Comparison of ENCODE assay signal across 11 mouse cellular contexts in genomic region chr7:66342323-66342722, GRCm38 (mm10). TPM values are rescaled to one million over a fixed set of nuclear protein-coding genes. Genes with fewer than 3 reads are reported as not detected.
DNase-seq lines count a peak whose midpoint lies in the region; ATAC-seq and TF ChIP-seq lines count a peak whose summit lies in the region.
"Had no signal": no experiment of that assay in that cellular context is flagged by ENCODE, and none has a peak within 500 bp of the region (broad histone marks: within the 10 kb centered on the region; RNA-seq: fewer than 3 reads in every experiment).

No protein-coding gene starts in this region.

- no peaks in the 10 kb centered on the region for H3K36me3 ChIP-seq in lung, postnatal 0 days (ENCODE audit: insufficient read depth, low read length)
- H3K36me3 ChIP-seq in stomach, postnatal 0 days (ENCODE audit: control insufficient read depth, insufficient read depth, low read length) = no peaks in the 10 kb centered on the region

- no peaks in the 10 kb centered on the region for H3K9me3 ChIP-seq in lung, postnatal 0 days (ENCODE audit: low read length)
- no peaks in the 10 kb centered on the region for H3K9me3 ChIP-seq in stomach, postnatal 0 days (ENCODE audit: control insufficient read depth, low read length)

- H3K27me3 ChIP-seq in lung, postnatal 0 days (replicated peaks; ENCODE audit: insufficient read depth, low read length) = no peaks in the 10 kb centered on the region
- no peaks in the 10 kb centered on the region for H3K27me3 ChIP-seq in stomach, postnatal 0 days (ENCODE audit: control insufficient read depth, insufficient read depth, low read length)

- no peak overlapping the region for H3K9ac ChIP-seq in lung, postnatal 0 days (replicated peaks; ENCODE audit: low read depth)
- no peak overlapping the region for H3K9ac ChIP-seq in stomach, postnatal 0 days (ENCODE audit: low read length)

- no peak overlapping the region for H3K4me2 ChIP-seq in lung, postnatal 0 days (replicated peaks; ENCODE audit: low read depth, low read length)
- H3K4me2 ChIP-seq in stomach, postnatal 0 days (replicated peaks; ENCODE audit: low read depth) = no peak overlapping the region

- DNase-seq in gastrocnemius, adult 18-20 months (ENCODE audit: low spot score) = peak; percentile 80
- no peak for DNase-seq in gastrocnemius, postnatal 25 days
- peak; percentile 70 for DNase-seq in urinary bladder, postnatal 14 days (ENCODE audit: low spot score)
- no peak for DNase-seq in urinary bladder, postnatal 10 days (ENCODE audit: low spot score)
- peak; percentile 49 for DNase-seq in embryo, embryonic 11 days
- peak; percentile 78 for DNase-seq in kidney, postnatal 10 days
- DNase-seq in lung, postnatal 0 days (ENCODE audit: low spot score) = peak; percentile 70
- peak; percentile 69 for DNase-seq in stomach, postnatal 0 days (ENCODE audit: low spot score)

- peaks cover 7% of the 10 kb centered on the region; the same call in 1 of the 2 replicates for H3K4me1 ChIP-seq in lung, postnatal 0 days (ENCODE audit: insufficient read depth, low read depth, low read length)
- H3K4me1 ChIP-seq in stomach, postnatal 0 days (replicated peaks; ENCODE audit: control insufficient read depth, insufficient read depth) = peaks cover 8% of the 10 kb centered on the region

- WGBS in lung, postnatal 0 days = 46% methylated on average over 4 of the region's 4 CpGs
- WGBS in stomach, postnatal 0 days = 50% methylated on average over 4 of the region's 4 CpGs

- H3K4me3 ChIP-seq in lung, postnatal 0 days (ENCODE audit: low read depth, low read length) = no peak overlapping the region
- H3K4me3 ChIP-seq in stomach, postnatal 0 days (ENCODE audit: low read depth, low read length) = no peak overlapping the region

- ATAC-seq in lung, postnatal 0 days = no peak; the same call in 1 of the 2 replicates
- ATAC-seq in stomach, postnatal 0 days (ENCODE audit: low FRiP score, low TSS enrichment) = peak; percentile 17; the same call in 1 of the 2 replicates

- H3K27ac ChIP-seq in lung, postnatal 0 days (ENCODE audit: low read length) = no peak overlapping the region
- H3K27ac ChIP-seq in stomach, postnatal 0 days (replicated peaks) = no peak overlapping the region

- no peak for TF ChIP-seq EP300 in lung, postnatal 0 days (IDR thresholded peaks at IDR 0.05)
- no peak for TF ChIP-seq EP300 in stomach, postnatal 0 days (optimal IDR thresholded peaks at IDR 0.05)

- TF ChIP-seq CTCF in lung, postnatal 0 days (IDR thresholded peaks at IDR 0.05) = peak; percentile 87
- peak; percentile 82 for TF ChIP-seq CTCF in stomach, postnatal 0 days (IDR thresholded peaks at IDR 0.05; ENCODE audit: low read depth)

RNA-seq across cellular contexts. Expression of gene Gm10974, which starts 23.4 kb away (rescaled TPM):
- total RNA-seq in gastrocnemius, adult 18-20 months (2021) = not detected
- not detected for total RNA-seq in gastrocnemius, postnatal 25 days (2021)
- polyA plus RNA-seq in lung, postnatal 0 days (2015; fragmentation: Nextera tagmentation; extraction: Ambion mirVana) = not detected in 2 replicates
- polyA plus RNA-seq in stomach, postnatal 0 days (2015; fragmentation: Nextera tagmentation; extraction: Ambion mirVana) = not detected in 2 replicates
- total RNA-seq: adrenal gland, postnatal 4 days; layer of hippocampus, adult 8-10 months had no signal
- polyA plus RNA-seq: spleen, adult 2 months had no signal

RNA-seq across cellular contexts. Expression of gene Lrrk1, which starts 45.8 kb away (rescaled TPM):
- 1 to 10 TPM; 2.8 to 3.4 TPM for total RNA-seq in gastrocnemius, adult 18-20 months (2021)
- total RNA-seq in gastrocnemius, postnatal 25 days (2021) = 1 to 10 TPM; 3.2 to 3.7 TPM
- 20.5 and 27.9 TPM in 2 replicates for polyA plus RNA-seq in lung, postnatal 0 days (2015; fragmentation: Nextera tagmentation; extraction: Ambion mirVana)
- 8.5 and 9.2 TPM in 2 replicates for polyA plus RNA-seq in stomach, postnatal 0 days (2015; fragmentation: Nextera tagmentation; extraction: Ambion mirVana)

Comparison
In these comparisons a context has a peak if more than half of its experiments do, and no peak if none do; other contexts are left out.
1. DNase-seq: peak in gastrocnemius, adult 18-20 months (single experiment), urinary bladder, postnatal 14 days (single experiment), embryo, embryonic 11 days (single experiment), kidney, postnatal 10 days (single experiment), lung, postnatal 0 days (single experiment) and stomach, postnatal 0 days (single experiment); none in gastrocnemius, postnatal 25 days (single experiment) and urinary bladder, postnatal 10 days (single experiment).